In the genomic region with DNA sequence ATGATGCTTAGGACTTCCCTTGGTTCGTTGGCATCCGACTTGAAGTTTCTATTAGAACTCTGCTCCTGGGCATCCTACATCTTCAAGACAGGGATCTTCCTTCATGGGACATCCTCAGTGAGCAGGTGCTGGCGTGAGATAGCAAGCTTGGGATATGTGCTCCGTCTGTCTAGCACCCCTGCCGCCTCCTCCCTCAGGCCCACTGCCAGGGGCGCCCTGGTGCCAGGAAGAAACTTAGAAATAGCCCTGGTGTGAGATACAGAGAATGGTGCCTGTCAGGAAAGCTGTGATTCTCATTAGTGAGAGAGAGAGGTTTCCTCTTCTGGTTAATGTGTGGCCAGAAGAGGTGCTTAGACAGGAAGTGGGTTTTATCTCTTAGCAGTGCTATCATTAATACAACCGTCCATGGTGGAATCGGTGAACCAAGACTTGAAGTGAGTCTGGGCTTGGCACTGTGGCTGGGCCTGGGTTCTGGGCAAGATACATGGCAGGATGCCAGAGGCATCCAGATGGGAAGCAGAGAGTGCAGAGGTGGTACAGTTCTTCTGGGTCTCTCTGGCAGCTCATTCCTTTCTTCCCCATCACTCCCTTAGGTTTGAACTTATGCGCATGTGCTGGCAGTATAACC, we compare ENCODE assay signal across 18 mouse cellular contexts. TPM values are rescaled to one million over a fixed set of nuclear protein-coding genes. Genes with fewer than 3 reads are reported as not detected.
DNase-seq lines count a peak whose midpoint lies in the region; ATAC-seq and TF ChIP-seq lines count a peak whose summit lies in the region.
"Had no signal": no experiment of that assay in that cellular context is flagged by ENCODE, and none has a peak within 500 bp of the region (broad histone marks: within the 10 kb centered on the region; RNA-seq: fewer than 3 reads in every experiment).

No protein-coding gene starts in this region.

- no peak overlapping the region for H3K9ac ChIP-seq in midbrain, embryonic 13.5 days (replicated peaks)
- no peak overlapping the region for H3K9ac ChIP-seq in midbrain, embryonic 16.5 days (ENCODE audit: low read depth, low read length)
- no peak overlapping the region for H3K9ac ChIP-seq in stomach, postnatal 0 days (ENCODE audit: low read length)
- H3K9ac ChIP-seq: liver, embryonic 14.5 days had no signal

- 96% methylated on average over 9 of the region's 9 CpGs for WGBS in midbrain, embryonic 13.5 days
- WGBS in midbrain, embryonic 16.5 days, result 93% methylated on average over 9 of the region's 9 CpGs
- 81% methylated on average over 9 of the region's 9 CpGs for WGBS in stomach, postnatal 0 days

- no peak for TF ChIP-seq EP300 in stomach, postnatal 0 days (optimal IDR thresholded peaks at IDR 0.05)

- no peak overlapping the region for H3K4me2 ChIP-seq in midbrain, embryonic 13.5 days (replicated peaks)
- H3K4me2 ChIP-seq in midbrain, embryonic 16.5 days (ENCODE audit: low read length), result no peak overlapping the region
- no peak overlapping the region for H3K4me2 ChIP-seq in stomach, postnatal 0 days (replicated peaks; ENCODE audit: low read depth)

- H3K4me3 ChIP-seq in midbrain, embryonic 13.5 days (replicated peaks), result no peak overlapping the region
- no peak overlapping the region for H3K4me3 ChIP-seq in midbrain, embryonic 16.5 days (ENCODE audit: low read depth, low read length)
- H3K4me3 ChIP-seq in stomach, postnatal 0 days (ENCODE audit: low read depth, low read length), result no peak overlapping the region

- peaks cover 33% of the 10 kb centered on the region for H3K4me1 ChIP-seq in midbrain, embryonic 13.5 days (replicated peaks)
- peaks cover 18% of the 10 kb centered on the region for H3K4me1 ChIP-seq in midbrain, embryonic 16.5 days (ENCODE audit: control insufficient read depth, insufficient read depth, low read length)
- H3K4me1 ChIP-seq in stomach, postnatal 0 days (replicated peaks; ENCODE audit: control insufficient read depth, insufficient read depth), result no peaks in the 10 kb centered on the region

- H3K9me3 ChIP-seq in midbrain, embryonic 13.5 days, result no peaks in the 10 kb centered on the region
- no peaks in the 10 kb centered on the region for H3K9me3 ChIP-seq in midbrain, embryonic 16.5 days (replicated peaks; ENCODE audit: control insufficient read depth, low read length, poor library complexity, severe bottlenecking)
- no peaks in the 10 kb centered on the region for H3K9me3 ChIP-seq in stomach, postnatal 0 days (ENCODE audit: control insufficient read depth, low read length)

- DNase-seq in cerebellum, postnatal 36 days, result peak; percentile 31 to 53
- peak; percentile 2 for DNase-seq in MEL-GATA-1-ER (ENCODE audit: extremely low read depth, low read depth)
- no peak for DNase-seq in kidney, postnatal 36 days
- no peak for DNase-seq in stomach, postnatal 0 days (ENCODE audit: low spot score)
- DNase-seq: heart, adult 18-20 months; kidney, postnatal 4 days; lung, postnatal 36 days; thymus, postnatal 14 days had no signal

- peak overlapping the region; percentile 4; the same call in 1 of the 2 replicates for H3K27ac ChIP-seq in midbrain, embryonic 13.5 days
- no peak overlapping the region for H3K27ac ChIP-seq in midbrain, embryonic 16.5 days (ENCODE audit: low read length)
- H3K27ac ChIP-seq in stomach, postnatal 0 days (replicated peaks), result no peak overlapping the region
- H3K27ac ChIP-seq: liver, embryonic 14.5 days had no signal

- peaks cover 68% of the 10 kb centered on the region for H3K36me3 ChIP-seq in midbrain, embryonic 13.5 days
- no peaks in the 10 kb centered on the region; the same call in 1 of the 2 replicates for H3K36me3 ChIP-seq in midbrain, embryonic 16.5 days (ENCODE audit: control insufficient read depth, insufficient read depth, low read length)
- H3K36me3 ChIP-seq in stomach, postnatal 0 days (ENCODE audit: control insufficient read depth, insufficient read depth, low read length), result peaks cover 19% of the 10 kb centered on the region

- TF ChIP-seq CTCF in stomach, postnatal 0 days (IDR thresholded peaks at IDR 0.05; ENCODE audit: low read depth), result no peak

- no peak for ATAC-seq in cerebellum, adult (ENCODE audit: insufficient number of reproducible peaks, low FRiP score, low TSS enrichment)
- no peak for ATAC-seq in midbrain, embryonic 13.5 days
- no peak for ATAC-seq in midbrain, embryonic 16.5 days
- ATAC-seq in megakaryocyte progenitor cell, adult 5-6 weeks (replicated peaks; ENCODE audit: poor library complexity), result 0 out of 2 replicates have a peak, but pooled peaks have one; percentile 11
- ATAC-seq in stomach, postnatal 0 days (ENCODE audit: low FRiP score, low TSS enrichment), result no peak
- ATAC-seq: forebrain, embryonic 16.5 days had no signal

- no peaks in the 10 kb centered on the region for H3K27me3 ChIP-seq in midbrain, embryonic 13.5 days
- H3K27me3 ChIP-seq in midbrain, embryonic 16.5 days (ENCODE audit: control insufficient read depth, insufficient read depth, low read depth, low read length), result no peaks in the 10 kb centered on the region
- no peaks in the 10 kb centered on the region for H3K27me3 ChIP-seq in stomach, postnatal 0 days (ENCODE audit: control insufficient read depth, insufficient read depth, low read length)
- H3K27me3 ChIP-seq: CH12.LX had no signal

RNA-seq across cellular contexts. Expression of gene Pgpep1l, which starts 38.5 kb away (rescaled TPM):
- not detected in 2 replicates for polyA plus RNA-seq in midbrain, embryonic 13.5 days (2015; fragmentation: Nextera tagmentation; extraction: Ambion mirVana)
- polyA plus RNA-seq in midbrain, embryonic 16.5 days (2015; fragmentation: Nextera tagmentation; extraction: Ambion mirVana), result not detected in 2 replicates
- total RNA-seq in megakaryocyte progenitor cell, adult 5-6 weeks (2015), result not detected in 2 replicates
- total RNA-seq in megakaryocyte progenitor cell, adult 5-6 weeks (2017), result not detected in 2 replicates
- not detected in 2 replicates for polyA plus RNA-seq in stomach, postnatal 0 days (2015; fragmentation: Nextera tagmentation; extraction: Ambion mirVana)
- total RNA-seq: CH12.LX; heart, adult 18-20 months; heart, postnatal 25 days; monocyte, adult 5-6 weeks had no signal
- polyA plus RNA-seq: embryonic facial prominence, embryonic 11.5 days; forebrain, embryonic 16.5 days; liver, embryonic 14.5 days had no signal

RNA-seq across cellular contexts. Expression of gene Fam169b, which starts 48.1 kb away (rescaled TPM):
- polyA plus RNA-seq in midbrain, embryonic 13.5 days (2015; fragmentation: Nextera tagmentation; extraction: Ambion mirVana), result 0.09 TPM in 1 of 2 replicates, not detected in the other
- polyA plus RNA-seq in midbrain, embryonic 16.5 days (2015; fragmentation: Nextera tagmentation; extraction: Ambion mirVana), result 0.16 TPM in 1 of 2 replicates, not detected in the other
- 0.20 and 0.94 TPM in 2 replicates for total RNA-seq in megakaryocyte progenitor cell, adult 5-6 weeks (2015)
- 0.20 and 0.21 TPM in 2 replicates for total RNA-seq in megakaryocyte progenitor cell, adult 5-6 weeks (2017)
- 0.22 and 0.24 TPM in 2 replicates for polyA plus RNA-seq in stomach, postnatal 0 days (2015; fragmentation: Nextera tagmentation; extraction: Ambion mirVana)
- polyA plus RNA-seq: forebrain, embryonic 16.5 days had no signal

Comparison
In these comparisons a context has a peak if more than half of its experiments do, and no peak if none do; other contexts are left out.
1. DNase-seq: peak in cerebellum, postnatal 36 days (2 of 2) and MEL-GATA-1-ER (single experiment); none in kidney, postnatal 36 days (0 of 2) and stomach, postnatal 0 days (single experiment).